Mouse (Mus musculus) kidney, embryonic 14.5 days (tissue): ENCODE measurements around the gene Acot6. TPM values are rescaled to one million over a fixed set of nuclear protein-coding genes. Genes with fewer than 3 reads are reported as not detected.

Source experiments
- ATAC-seq: fragments of 200-750 bp; cut with Nextera tagmentation; 2 replicates; pipeline ENCODE4 v1.8.0; 2017; ENCODE audit warnings: moderate number of reproducible peaks, mild to moderate bottlenecking, moderate TSS enrichment, moderate library complexity; ENCODE audit not compliant: low FRiP score, low TSS enrichment
- H3K27ac ChIP-seq: fragments of 300-500 bp; sonication (generic); 2 replicates; pipeline ENCODE4 v1.5.1; 2014; ENCODE audit warnings: low read depth, mild to moderate bottlenecking, low read length, moderate library complexity, mixed read lengths
- H3K27me3 ChIP-seq: fragments of 300-500 bp; sonication (generic); 2 replicates; pipeline ENCODE4 v1.6.1; 2014; ENCODE audit warnings: mild to moderate bottlenecking, low read length; ENCODE audit not compliant: control insufficient read depth, insufficient read depth
- H3K36me3 ChIP-seq: fragments of 300-500 bp; sonication (generic); 2 replicates; pipeline ENCODE4 v1.6.1; 2014; ENCODE audit warnings: low read length, mixed read lengths; ENCODE audit not compliant: control insufficient read depth, insufficient read depth
- H3K4me1 ChIP-seq: fragments of 300-500 bp; sonication (generic); 2 replicates; pipeline ENCODE4 v1.6.1; 2014; ENCODE audit warnings: low read length, mixed read lengths; ENCODE audit not compliant: control insufficient read depth, insufficient read depth
- H3K4me2 ChIP-seq: fragments of 300-500 bp; sonication (generic); replicated peaks from 2 replicates; pipeline ENCODE4 v1.6.1; 2014; ENCODE audit warnings: low read depth, mild to moderate bottlenecking, low read length
- H3K4me3 ChIP-seq: fragments of 300-500 bp; sonication (generic); 2 replicates; pipeline ENCODE4 v1.5.1; 2014; ENCODE audit warnings: mild to moderate bottlenecking, low read length
- H3K9ac ChIP-seq: fragments of 300-500 bp; sonication (generic); 2 replicates; pipeline ENCODE4 v1.6.1; 2014; ENCODE audit warnings: low read depth, mild to moderate bottlenecking, low read length, moderate library complexity
- H3K9me3 ChIP-seq: fragments of 300-500 bp; sonication (generic); 2 replicates; pipeline ENCODE4 v1.6.1; 2016; ENCODE audit warnings: low read length; ENCODE audit not compliant: control insufficient read depth
- WGBS: fragments of 180-500 bp; shearing (Covaris S2); extraction: QIAGEN DNeasy Blood & Tissue Kit; methylation state at CpG from one replicate; pipeline ENCODE4 v1.1.7; 2014; 5-methylcytosine and 5-hydroxymethylcytosine counted together
- polyA plus RNA-seq: library from polyadenylated mRNA; unstranded; fragments of >200 nt; fragmentation: Nextera tagmentation; extraction: Ambion mirVana; gene quantifications from 2 replicates; pipeline ENCODE4 v1.2.1, GENCODE M21; 2014

Acot6 gene
- polyA plus RNA-seq, 1 experiment from 2014 or later: 1.7 TPM

GRCm38 (mm10) chr12:84152352-84153190, 52.1 kb downstream of the Acot6 start:
- H3K27ac ChIP-seq: no peak overlapping the region
- no peak overlapping the region for H3K4me3 ChIP-seq
- no peak overlapping the region for H3K9ac ChIP-seq
- no peaks in the 10 kb centered on the region for H3K27me3 ChIP-seq
- WGBS: 48% methylated on average over 32 of the region's 32 CpGs
- 0 out of 2 replicates have a peak, but pooled peaks cover 12% of the 10 kb centered on the region for H3K4me1 ChIP-seq
- H3K9me3 ChIP-seq: no peaks in the 10 kb centered on the region
- no peak for ATAC-seq
- H3K36me3 ChIP-seq: peaks cover 49% of the 10 kb centered on the region
- no peak overlapping the region for H3K4me2 ChIP-seq

GRCm38 (mm10) chr12:84153414-84153813, 53.0 kb downstream of the Acot6 start:
- no peak overlapping the region for H3K27ac ChIP-seq
- peaks cover 58% of the 10 kb centered on the region for H3K36me3 ChIP-seq
- H3K27me3 ChIP-seq: no peaks in the 10 kb centered on the region
- 0 out of 2 replicates have a peak, but pooled peaks cover 7% of the 10 kb centered on the region for H3K4me1 ChIP-seq
- no peak overlapping the region for H3K9ac ChIP-seq
- 72% methylated on average over 6 of the region's 6 CpGs for WGBS
- ATAC-seq: no peak
- no peaks in the 10 kb centered on the region for H3K9me3 ChIP-seq
- no peak overlapping the region for H3K4me2 ChIP-seq
- H3K4me3 ChIP-seq: no peak overlapping the region

- ATAC-seq: 0 out of 2 replicates have a peak, but pooled peaks have one; percentile 10
- no peak overlapping the region for H3K9ac ChIP-seq
Measured at GRCm38 (mm10) chr12:84154786-84155522, 54.5 kb downstream of the Acot6 start.

GRCm38 (mm10) chr12:84155523-84155871, 55.0 kb downstream of the Acot6 start:
- Histone ChIP-seq H3K9me3 (no peaks in the 10 kb centered on the region), H3K27me3 (no peaks in the 10 kb centered on the region), H3K27ac (no peak overlapping the region), H3K4me2 (no peak overlapping the region), H3K4me3 (no peak overlapping the region), H3K36me3 (peaks cover 75% of the 10 kb centered on the region), H3K4me1 (0 out of 2 replicates have a peak, but pooled peaks cover 4% of the 10 kb centered on the region), H3K9ac (no peak overlapping the region)
- WGBS: 75% methylated on average over 2 of the region's 2 CpGs
- no peak for ATAC-seq

More at GRCm38 (mm10) chr12:84154786-84155522, 54.5 kb downstream of the Acot6 start:
- WGBS: 35% methylated on average over 11 of the region's 11 CpGs
- H3K27me3 ChIP-seq: no peaks in the 10 kb centered on the region
- H3K9me3 ChIP-seq: no peaks in the 10 kb centered on the region
- H3K36me3 ChIP-seq: peaks cover 73% of the 10 kb centered on the region
- H3K27ac ChIP-seq: no peak overlapping the region
- H3K4me2 ChIP-seq: no peak overlapping the region
- H3K4me1 ChIP-seq: 0 out of 2 replicates have a peak, but pooled peaks cover 4% of the 10 kb centered on the region
- no peak overlapping the region for H3K4me3 ChIP-seq

- Histone ChIP-seq H3K27ac (no peak overlapping the region), H3K4me3 (no peak overlapping the region), H3K9ac (no peak overlapping the region), H3K4me1 (0 out of 2 replicates have a peak, but pooled peaks cover 4% of the 10 kb centered on the region), H3K27me3 (no peaks in the 10 kb centered on the region), H3K4me2 (no peak overlapping the region), H3K9me3 (no peaks in the 10 kb centered on the region), H3K36me3 (peaks cover 76% of the 10 kb centered on the region)
- WGBS: 93% methylated on average over 18 of the region's 18 CpGs
- no peak for ATAC-seq
Measured at GRCm38 (mm10) chr12:84156210-84156609, 55.8 kb downstream of the Acot6 start.

- no peaks in the 10 kb centered on the region for H3K9me3 ChIP-seq
- ATAC-seq: no peak
- no peaks in the 10 kb centered on the region for H3K27me3 ChIP-seq
- peaks cover 71% of the 10 kb centered on the region for H3K36me3 ChIP-seq
- no peak overlapping the region for H3K27ac ChIP-seq
- H3K4me1 ChIP-seq: 0 out of 2 replicates have a peak, but pooled peaks cover 4% of the 10 kb centered on the region
- WGBS: 91% methylated on average over 14 of the region's 14 CpGs
- H3K4me3 ChIP-seq: no peak overlapping the region
- H3K4me2 ChIP-seq: no peak overlapping the region
- no peak overlapping the region for H3K9ac ChIP-seq
Measured at GRCm38 (mm10) chr12:84158156-84158555, 57.7 kb downstream of the Acot6 start.

GRCm38 (mm10) chr12:84160491-84160890, 60.0 kb downstream of the Acot6 start:
- peaks cover 58% of the 10 kb centered on the region for H3K36me3 ChIP-seq
- no peak overlapping the region for H3K27ac ChIP-seq
- ATAC-seq: no peak
- H3K4me3 ChIP-seq: no peak overlapping the region
- no peaks in the 10 kb centered on the region for H3K27me3 ChIP-seq
- 96% methylated on average over 8 of the region's 8 CpGs for WGBS
- no peaks in the 10 kb centered on the region for H3K9me3 ChIP-seq
- H3K9ac ChIP-seq: no peak overlapping the region
- H3K4me2 ChIP-seq: no peak overlapping the region
- H3K4me1 ChIP-seq: no peaks in the 10 kb centered on the region
